Mouse (Mus musculus) forelimb bud, embryonic 11.5 days (tissue): ENCODE measurements around the gene Tsr3.

Experiments used
- DNase-seq: peaks from one replicate; pipeline ENCODE4 v3.0.0-alpha.2; 2012; ENCODE audit warnings: low read depth, low spot score

The Tsr3 gene

GRCm38 (mm10) chr17:25243131-25243780 lies 3.3 kb downstream of the Tsr3 start:
- no peak for DNase-seq

- no peak for DNase-seq
Measured at GRCm38 (mm10) chr17:25244239-25244638, 4.3 kb downstream of the Tsr3 start.

- DNase-seq, result no peak
Measured at GRCm38 (mm10) chr17:25248033-25248750, 8.2 kb downstream of the Tsr3 start.

- no peak for DNase-seq
Measured at GRCm38 (mm10) chr17:25250181-25250835, 10.3 kb downstream of the Tsr3 start.

- no peak for DNase-seq
Measured at GRCm38 (mm10) chr17:25252643-25253042, 12.7 kb downstream of the Tsr3 start.

GRCm38 (mm10) chr17:25253760-25254159 lies 13.8 kb downstream of the Tsr3 start:
- no peak for DNase-seq

- DNase-seq, result no peak
Measured at GRCm38 (mm10) chr17:25255110-25255509, 15.1 kb downstream of the Tsr3 start.

- DNase-seq, result no peak
Measured at GRCm38 (mm10) chr17:25256140-25256754, 16.3 kb downstream of the Tsr3 start, which contains the start of gene Baiap3. Gene Baiap3, minus strand, starts transcription at chr17:25256364.

GRCm38 (mm10) chr17:25257804-25258261 lies 17.9 kb downstream of the Tsr3 start:
- no peak for DNase-seq

- DNase-seq, result no peak
Measured at GRCm38 (mm10) chr17:25264453-25264852, 24.5 kb downstream of the Tsr3 start.

- no peak for DNase-seq
Measured at GRCm38 (mm10) chr17:25270795-25271335, 30.9 kb downstream of the Tsr3 start.

- no peak for DNase-seq
Measured at GRCm38 (mm10) chr17:25272326-25272725, 32.4 kb downstream of the Tsr3 start.

GRCm38 (mm10) chr17:25272951-25273705 lies 33.2 kb downstream of the Tsr3 start:
- no peak for DNase-seq

- DNase-seq, result peak; percentile 99
Measured at GRCm38 (mm10) chr17:25273706-25274501, 33.9 kb downstream of the Tsr3 start.

GRCm38 (mm10) chr17:25274571-25275346 lies 34.8 kb downstream of the Tsr3 start, which contains the start of gene Ube2i:
Gene Ube2i, minus strand, starts transcription at chr17:25274622.
- no peak for DNase-seq

- no peak for DNase-seq
Measured at GRCm38 (mm10) chr17:25275833-25276232, 35.9 kb downstream of the Tsr3 start.

- DNase-seq, result no peak
Measured at GRCm38 (mm10) chr17:25282133-25282532, 42.2 kb downstream of the Tsr3 start.

GRCm38 (mm10) chr17:25285033-25285432 lies 45.1 kb downstream of the Tsr3 start:
- peak; percentile 81 for DNase-seq

- DNase-seq, result no peak
Measured at GRCm38 (mm10) chr17:25288842-25289241, 48.9 kb downstream of the Tsr3 start.
